Mouse (Mus musculus) stomach, postnatal 0 days (tissue): ENCODE measurements at regions not wholly inside any gene's neighbourhood (a gene's known extent, or its start where the extent isn't known, plus 50 kb on each side); places are given as distances from the start of the nearest gene placed in this dataset.

Source experiments
- ATAC-seq: fragments of 200-750 bp; cut with Nextera tagmentation; 2 replicates; pipeline ENCODE4 v1.8.0; 2017; ENCODE audit not compliant: low FRiP score, low TSS enrichment
- DNase-seq: peaks from one replicate; pipeline ENCODE4 v3.0.0-alpha.2; 2016; ENCODE audit warnings: low spot score
- H3K27ac ChIP-seq: fragments of 300-500 bp; sonication (generic); replicated peaks from 2 replicates; pipeline ENCODE4 v1.5.1; 2014; ENCODE audit warnings: mild to moderate bottlenecking, control low read depth
- H3K27me3 ChIP-seq: fragments of 300-500 bp; sonication (generic); 2 replicates; pipeline ENCODE4 v1.6.1; 2014; ENCODE audit warnings: low read length; ENCODE audit not compliant: control insufficient read depth, insufficient read depth
- H3K36me3 ChIP-seq: fragments of 300-500 bp; sonication (generic); 2 replicates; pipeline ENCODE4 v1.6.1; 2014; ENCODE audit warnings: low read length, mixed read lengths; ENCODE audit not compliant: control insufficient read depth, insufficient read depth
- H3K4me1 ChIP-seq: fragments of 300-500 bp; sonication (generic); replicated peaks from 2 replicates; pipeline ENCODE4 v1.6.1; 2014; ENCODE audit warnings: antibody characterized with exemption; ENCODE audit not compliant: control insufficient read depth, insufficient read depth
- H3K4me2 ChIP-seq: fragments of 300-500 bp; sonication (generic); replicated peaks from 2 replicates; pipeline ENCODE4 v1.6.1; 2014; ENCODE audit warnings: low read depth, mild to moderate bottlenecking, control low read depth, moderate library complexity
- H3K4me3 ChIP-seq: fragments of 300-500 bp; sonication (generic); 2 replicates; pipeline ENCODE4 v1.5.1; 2014; ENCODE audit warnings: low read depth, low read length, control low read depth
- H3K9ac ChIP-seq: fragments of 300-500 bp; sonication (generic); 2 replicates; pipeline ENCODE4 v1.6.1; 2014; ENCODE audit warnings: mild to moderate bottlenecking, low read length, control low read depth, mixed read lengths
- H3K9me3 ChIP-seq: fragments of 300-500 bp; sonication (generic); 2 replicates; pipeline ENCODE4 v1.6.1; 2016; ENCODE audit warnings: low read length; ENCODE audit not compliant: control insufficient read depth
- CTCF ChIP-seq: IDR thresholded peaks from 2 replicates; pipeline ENCODE4 v1.5.1; 2016; ENCODE audit warnings: antibody characterized with exemption, low read depth, mild to moderate bottlenecking, moderate library complexity
- EP300 ChIP-seq: optimal IDR thresholded peaks from 2 replicates; pipeline ENCODE3; 2016; ENCODE audit warnings: antibody characterized with exemption
- WGBS: fragments of 180-500 bp; shearing (Covaris S2); extraction: QIAGEN DNeasy Blood & Tissue Kit; methylation state at CpG from one replicate; pipeline ENCODE4 v1.1.7; 2014; 5-methylcytosine and 5-hydroxymethylcytosine counted together

GRCm38 (mm10) chr8:10831277-10831676 is 177.0 kb downstream of the Irs2 start:
- Histone ChIP-seq H3K4me2 (no peak overlapping the region), H3K4me3 (no peak overlapping the region), H3K27ac (no peak overlapping the region), H3K9ac (no peak overlapping the region), H3K36me3 (no peaks in the 10 kb centered on the region), H3K4me1 (no peaks in the 10 kb centered on the region), H3K27me3 (no peaks in the 10 kb centered on the region), H3K9me3 (no peaks in the 10 kb centered on the region)
- TF ChIP-seq EP300 (no peak), CTCF (no peak)
- DNase-seq: no peak
- no peak for ATAC-seq
- 72% methylated on average over 6 of the region's 6 CpGs for WGBS

GRCm38 (mm10) chr8:10830835-10831234 is 177.4 kb downstream of the Irs2 start:
- no peak overlapping the region for H3K4me2 ChIP-seq
- H3K9me3 ChIP-seq: no peaks in the 10 kb centered on the region
- H3K9ac ChIP-seq: no peak overlapping the region
- TF ChIP-seq CTCF (no peak), EP300 (no peak)
- H3K36me3 ChIP-seq: no peaks in the 10 kb centered on the region
- no peak overlapping the region for H3K27ac ChIP-seq
- no peak for DNase-seq
- 94% methylated on average over 10 of the region's 10 CpGs for WGBS
- ATAC-seq: no peak
- H3K27me3 ChIP-seq: no peaks in the 10 kb centered on the region
- H3K4me3 ChIP-seq: no peak overlapping the region
- H3K4me1 ChIP-seq: no peaks in the 10 kb centered on the region

DNA sequence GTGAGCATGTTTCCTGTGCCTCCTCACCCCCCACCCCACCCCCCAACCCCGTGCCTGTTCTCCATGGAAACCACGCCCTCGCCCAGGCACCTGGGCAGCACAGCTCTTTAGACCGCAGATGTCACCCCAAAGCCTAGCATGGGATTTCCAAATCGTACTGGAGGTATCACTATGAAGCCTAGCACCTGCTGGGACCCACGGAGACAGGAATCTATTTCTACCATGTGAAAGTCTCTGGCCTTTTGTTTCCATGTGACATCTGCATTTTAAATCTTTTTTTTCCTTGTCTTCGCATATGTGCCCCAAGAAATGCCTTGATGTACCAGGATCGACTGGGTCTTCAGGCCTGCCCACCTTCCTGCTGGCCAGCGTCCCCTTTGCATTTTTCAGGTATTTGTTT is 179.7 kb downstream of the Irs2 start:
- 34% methylated on average over 9 of the region's 9 CpGs for WGBS
- Histone ChIP-seq H3K4me3 (no peak overlapping the region), H3K4me2 (no peak overlapping the region), H3K36me3 (no peaks in the 10 kb centered on the region), H3K27me3 (no peaks in the 10 kb centered on the region), H3K9ac (no peak overlapping the region), H3K9me3 (no peaks in the 10 kb centered on the region), H3K4me1 (no peaks in the 10 kb centered on the region), H3K27ac (no peak overlapping the region)
- no peak for ATAC-seq
- TF ChIP-seq EP300: no peak
- no peak for TF ChIP-seq CTCF
- no peak for DNase-seq

DNA sequence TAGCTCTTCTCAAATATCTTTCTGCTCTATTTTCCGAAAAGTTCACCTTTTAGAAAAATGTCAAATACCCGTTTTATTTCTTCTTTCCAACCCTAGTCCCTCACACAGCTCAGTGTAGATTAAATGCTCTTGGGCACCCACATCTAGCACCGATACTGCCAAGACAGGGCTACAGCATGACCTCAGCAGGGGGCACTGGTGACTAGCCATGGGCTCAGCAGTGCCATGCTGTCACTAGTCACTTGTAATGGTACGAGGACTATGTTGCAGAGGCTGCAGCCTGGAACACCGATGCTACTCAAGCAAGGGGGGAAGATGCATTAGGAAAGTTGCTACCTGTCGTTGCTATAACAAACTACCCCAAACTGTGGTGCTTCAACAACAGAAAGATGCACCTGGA is 180.7 kb downstream of the Irs2 start:
- no peaks in the 10 kb centered on the region for H3K36me3 ChIP-seq
- no peaks in the 10 kb centered on the region for H3K27me3 ChIP-seq
- 82% methylated on average over 6 of the region's 6 CpGs for WGBS
- no peak overlapping the region for H3K27ac ChIP-seq
- H3K4me1 ChIP-seq: no peaks in the 10 kb centered on the region
- H3K4me3 ChIP-seq: no peak overlapping the region
- H3K9me3 ChIP-seq: no peaks in the 10 kb centered on the region
- no peak for ATAC-seq
- peak; percentile 32 for DNase-seq
- H3K4me2 ChIP-seq: no peak overlapping the region
- TF ChIP-seq CTCF: peak; percentile 59
- TF ChIP-seq EP300: no peak
- no peak overlapping the region for H3K9ac ChIP-seq

DNA sequence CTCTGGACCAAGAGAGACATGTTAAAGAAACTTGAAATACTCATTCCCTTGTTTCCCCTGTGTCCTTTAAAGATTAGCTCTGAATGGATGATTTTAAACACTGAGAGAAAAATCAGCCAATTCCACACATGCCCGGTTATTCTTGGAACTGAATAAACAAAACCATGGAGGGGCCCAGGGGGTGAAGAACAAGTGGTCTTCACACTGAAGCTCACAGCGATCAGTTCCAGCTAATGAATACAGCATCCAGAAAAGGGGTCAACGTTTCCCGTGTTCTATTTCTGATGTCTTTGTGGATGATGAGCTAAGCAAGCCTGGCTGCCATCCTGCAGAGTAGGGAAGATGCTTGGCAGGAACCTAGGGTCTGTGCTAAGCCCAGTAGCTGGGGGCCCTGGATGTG is 182.3 kb downstream of the Irs2 start:
- no peaks in the 10 kb centered on the region for H3K4me1 ChIP-seq
- H3K9me3 ChIP-seq: no peaks in the 10 kb centered on the region
- no peak overlapping the region for H3K9ac ChIP-seq
- H3K36me3 ChIP-seq: no peaks in the 10 kb centered on the region
- H3K27me3 ChIP-seq: no peaks in the 10 kb centered on the region
- no peak for ATAC-seq
- TF ChIP-seq CTCF (no peak), EP300 (no peak)
- no peak overlapping the region for H3K27ac ChIP-seq
- WGBS: 39% methylated on average over 4 of the region's 4 CpGs
- no peak overlapping the region for H3K4me3 ChIP-seq
- H3K4me2 ChIP-seq: no peak overlapping the region
- DNase-seq: no peak

GRCm38 (mm10) chr8:10825192-10825926 is 182.9 kb downstream of the Irs2 start:
- ATAC-seq (no peak), DNase-seq (no peak)
- H3K9ac ChIP-seq: no peak overlapping the region
- no peak overlapping the region for H3K4me3 ChIP-seq
- TF ChIP-seq CTCF (no peak), EP300 (no peak)
- H3K4me1 ChIP-seq: no peaks in the 10 kb centered on the region
- H3K9me3 ChIP-seq: no peaks in the 10 kb centered on the region
- no peaks in the 10 kb centered on the region for H3K27me3 ChIP-seq
- WGBS: 67% methylated on average over 10 of the region's 10 CpGs
- no peaks in the 10 kb centered on the region for H3K36me3 ChIP-seq
- H3K4me2 ChIP-seq: no peak overlapping the region
- H3K27ac ChIP-seq: peak overlapping the region; percentile 9; the same call in 1 of the 2 replicates
